Mouse (Mus musculus) forebrain, embryonic 10.5 days (tissue): ENCODE measurements around the gene Atxn7l3. TPM values are rescaled to one million over a fixed set of nuclear protein-coding genes. Genes with fewer than 3 reads are reported as not detected.

Source experiments
- DNase-seq: peaks from one replicate; pipeline ENCODE4 v3.0.0-alpha.2; 2017; ENCODE audit warnings: low spot score; ENCODE audit errors: extremely low spot score
- H3K27ac ChIP-seq: fragments of 300-500 bp; sonication (generic); 2 replicates; pipeline ENCODE4 v1.5.1; 2016; ENCODE audit warnings: mild to moderate bottlenecking
- H3K27me3 ChIP-seq: fragments of 300-500 bp; sonication (generic); 2 replicates; pipeline ENCODE4 v1.6.1; 2016; ENCODE audit warnings: mild to moderate bottlenecking; ENCODE audit not compliant: poor library complexity, severe bottlenecking
- H3K36me3 ChIP-seq: fragments of 300-500 bp; sonication (generic); replicated peaks from 2 replicates; pipeline ENCODE4 v1.6.1; 2016; ENCODE audit warnings: mild to moderate bottlenecking, moderate library complexity
- H3K4me1 ChIP-seq: fragments of 300-500 bp; sonication (generic); 2 replicates; pipeline ENCODE4 v1.6.1; 2016
- H3K4me3 ChIP-seq: fragments of 300-500 bp; sonication (generic); 2 replicates; pipeline ENCODE4 v1.5.1; 2016; ENCODE audit warnings: mild to moderate bottlenecking, moderate library complexity
- H3K9me3 ChIP-seq: fragments of 300-500 bp; sonication (generic); 2 replicates; pipeline ENCODE4 v1.6.1; 2016; ENCODE audit warnings: mild to moderate bottlenecking, moderate library complexity
- WGBS: fragments of 180-500 bp; shearing (Covaris S2); methylation state at CpG from one replicate; pipeline ENCODE4 v1.1.7; 2016; 5-methylcytosine and 5-hydroxymethylcytosine counted together
- polyA plus RNA-seq: library from polyadenylated mRNA; unstranded; fragments of >200 nt; fragmentation: Nextera tagmentation; extraction: Ambion mirVana; gene quantifications from 2 replicates; pipeline ENCODE4 v1.2.1, GENCODE M21; 2016

Atxn7l3 gene
- polyA plus RNA-seq, 1 experiment from 2014 or later = 15.6 TPM

- DNase-seq = peak; percentile 80
- H3K9me3 ChIP-seq = no peaks in the 10 kb centered on the region
- WGBS = under 1% methylated on average over 76 of the region's 80 CpGs
Observed at GRCm38 (mm10) chr11:102316572-102317297, 20.3 kb upstream of the Atxn7l3 start.

DNA sequence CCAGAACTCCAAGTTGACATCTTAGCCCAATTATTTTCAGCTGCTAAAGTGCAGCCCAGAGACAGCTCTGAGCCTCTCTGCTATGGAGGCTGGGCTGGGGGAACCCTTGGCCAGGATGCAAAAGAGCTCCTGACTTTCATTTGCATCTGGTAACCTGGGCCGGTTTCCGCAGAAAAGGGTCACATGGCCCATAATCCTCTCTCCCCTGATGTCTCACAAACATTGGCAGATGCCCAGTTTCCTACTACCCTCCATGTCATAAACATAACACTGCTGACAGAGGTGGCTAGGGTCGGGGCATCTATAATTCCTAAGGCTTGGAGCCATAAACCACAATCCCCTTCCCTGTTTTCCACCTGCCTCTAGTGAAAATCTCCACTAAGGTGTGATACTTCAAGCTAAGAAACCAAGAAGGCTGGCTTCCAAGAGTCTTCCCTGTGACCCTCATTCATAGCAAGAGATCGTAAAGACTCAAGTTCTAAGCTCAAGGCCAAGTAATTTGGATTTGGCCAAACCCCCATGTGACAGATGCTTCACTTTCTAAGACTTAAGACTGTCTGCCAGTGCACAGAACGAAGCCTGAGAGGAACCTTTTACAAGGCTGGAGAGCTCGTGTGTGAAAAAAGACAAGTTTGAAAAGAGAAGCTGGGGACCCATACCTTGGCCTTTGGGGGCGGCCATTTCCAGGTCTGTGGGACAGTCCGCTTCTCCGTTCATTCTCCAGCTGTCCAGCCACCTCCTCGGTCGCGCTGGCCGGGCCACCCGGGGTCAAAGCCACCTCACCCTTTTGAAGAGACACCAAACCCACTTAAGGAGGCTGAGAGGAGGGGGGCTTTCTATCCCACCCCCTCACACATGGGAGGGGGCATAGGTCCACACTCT lies 19.5 kb upstream of the Atxn7l3 start:
- no peak for DNase-seq
- Histone ChIP-seq H3K27ac (peak overlapping the region; percentile 100), H3K4me1 (peaks cover 58% of the 10 kb centered on the region), H3K36me3 (peaks cover 48% of the 10 kb centered on the region), H3K4me3 (peak overlapping the region; percentile 100), H3K9me3 (no peaks in the 10 kb centered on the region), H3K27me3 (no peaks in the 10 kb centered on the region)
- WGBS = 18% methylated on average over 14 of the region's 14 CpGs

More at GRCm38 (mm10) chr11:102316572-102317297, 20.3 kb upstream of the Atxn7l3 start:
- peak overlapping the region; percentile 100 for H3K27ac ChIP-seq
- peaks cover 50% of the 10 kb centered on the region for H3K4me1 ChIP-seq
- no peaks in the 10 kb centered on the region for H3K27me3 ChIP-seq
- H3K4me3 ChIP-seq = peak overlapping the region; percentile 100
- H3K36me3 ChIP-seq = peaks cover 40% of the 10 kb centered on the region

DNA sequence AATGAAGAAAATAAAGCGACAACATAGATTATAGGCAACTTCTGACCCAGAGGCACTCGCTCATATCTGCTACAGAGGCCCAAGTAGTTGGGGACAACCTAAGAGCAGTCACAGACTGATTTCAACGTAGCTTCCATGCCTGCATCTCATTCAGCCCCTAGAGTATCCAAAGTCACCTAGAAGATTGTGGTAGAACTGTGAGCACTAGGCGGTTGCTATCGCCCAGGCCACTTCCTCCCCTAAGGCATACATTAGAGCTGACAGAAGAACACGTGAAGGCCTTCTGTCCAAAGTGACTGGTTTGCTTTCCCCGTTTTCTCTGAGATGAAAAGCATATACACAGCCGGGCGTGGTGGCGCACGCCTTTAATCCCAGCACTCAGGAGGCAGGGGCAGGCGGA lies 17.9 kb upstream of the Atxn7l3 start:
- Histone ChIP-seq H3K9me3 (no peaks in the 10 kb centered on the region), H3K27ac (no peak overlapping the region), H3K27me3 (no peaks in the 10 kb centered on the region), H3K4me3 (no peak overlapping the region), H3K4me1 (peaks cover 60% of the 10 kb centered on the region), H3K36me3 (peaks cover 64% of the 10 kb centered on the region)
- WGBS = 89% methylated on average over 12 of the region's 12 CpGs
- DNase-seq = no peak

- Histone ChIP-seq H3K9me3 (no peaks in the 10 kb centered on the region), H3K36me3 (peaks cover 80% of the 10 kb centered on the region), H3K4me3 (no peak overlapping the region), H3K27me3 (no peaks in the 10 kb centered on the region), H3K4me1 (peaks cover 70% of the 10 kb centered on the region), H3K27ac (no peak overlapping the region)
- no peak for DNase-seq
- 86% methylated on average over 6 of the region's 6 CpGs for WGBS
Observed at GRCm38 (mm10) chr11:102312586-102312985, 16.2 kb upstream of the Atxn7l3 start.

GRCm38 (mm10) chr11:102311966-102312365 lies 15.5 kb upstream of the Atxn7l3 start:
- H3K27me3 ChIP-seq = no peaks in the 10 kb centered on the region
- WGBS = 80% methylated on average over 4 of the region's 4 CpGs
- peaks cover 70% of the 10 kb centered on the region for H3K4me1 ChIP-seq
- H3K36me3 ChIP-seq = peaks cover 86% of the 10 kb centered on the region
- H3K9me3 ChIP-seq = no peaks in the 10 kb centered on the region
- H3K27ac ChIP-seq = no peak overlapping the region
- H3K4me3 ChIP-seq = no peak overlapping the region
- DNase-seq = no peak

DNA sequence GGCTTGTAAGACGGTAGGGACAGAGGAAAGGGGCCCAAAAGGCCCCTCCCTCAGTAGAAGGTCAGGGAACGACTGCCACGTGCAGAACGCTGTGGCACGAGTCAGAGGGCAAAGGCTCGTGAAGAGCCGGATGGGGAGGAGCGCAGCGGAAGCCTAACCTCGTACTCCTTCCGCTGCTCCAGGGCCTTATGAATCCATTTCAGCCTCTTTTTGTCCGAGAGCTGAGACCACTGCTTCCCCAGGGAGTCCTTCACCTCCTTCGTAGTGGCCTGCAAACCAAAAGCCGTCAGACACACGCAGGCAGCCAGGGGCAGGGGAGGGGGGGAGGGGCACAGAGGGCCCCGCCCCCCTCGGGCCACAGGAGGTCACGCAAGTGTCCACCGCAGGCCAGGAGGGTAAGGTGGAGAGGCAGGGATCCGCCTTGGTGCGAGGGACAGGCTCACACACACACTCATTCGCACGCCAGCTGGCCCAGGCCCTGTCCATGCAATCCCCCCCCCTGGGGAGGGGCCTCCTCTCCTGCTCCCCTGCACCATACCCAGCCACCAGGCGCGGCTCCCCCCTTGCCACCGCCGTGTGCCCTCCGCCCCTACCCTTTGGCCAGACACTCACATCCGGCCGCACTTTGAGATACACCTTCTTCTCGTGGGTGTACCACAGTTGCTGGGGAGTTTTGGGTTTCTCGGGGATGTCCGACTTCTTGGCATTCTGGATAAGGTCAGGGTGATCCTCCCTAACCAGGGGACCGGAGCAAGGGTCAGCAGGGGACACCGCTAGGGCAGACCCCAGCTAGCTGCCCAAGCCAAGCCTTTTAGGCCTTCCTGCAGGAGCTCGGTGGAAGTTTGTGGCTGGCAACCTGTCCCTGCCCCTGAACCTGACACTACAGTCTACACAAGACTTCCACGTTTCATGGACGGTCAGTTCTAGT lies 14.6 kb upstream of the Atxn7l3 start:
- Histone ChIP-seq H3K4me3 (peak overlapping the region; percentile 54), H3K27ac (peak overlapping the region; percentile 65; the same call in 1 of the 2 replicates), H3K9me3 (no peaks in the 10 kb centered on the region), H3K4me1 (peaks cover 66% of the 10 kb centered on the region), H3K36me3 (peaks cover 96% of the 10 kb centered on the region), H3K27me3 (no peaks in the 10 kb centered on the region)
- no peak for DNase-seq
- 43% methylated on average over 38 of the region's 38 CpGs for WGBS

- Histone ChIP-seq H3K9me3 (no peaks in the 10 kb centered on the region), H3K36me3 (peaks cover 98% of the 10 kb centered on the region), H3K4me3 (peak overlapping the region; percentile 54), H3K27me3 (no peaks in the 10 kb centered on the region), H3K4me1 (peaks cover 62% of the 10 kb centered on the region), H3K27ac (peak overlapping the region; percentile 81)
- 88% methylated on average over 22 of the region's 22 CpGs for WGBS
- no peak for DNase-seq
Observed at GRCm38 (mm10) chr11:102309821-102310617, 13.6 kb upstream of the Atxn7l3 start.

- Histone ChIP-seq H3K27ac (peak overlapping the region; percentile 81), H3K27me3 (no peaks in the 10 kb centered on the region), H3K9me3 (no peaks in the 10 kb centered on the region), H3K4me1 (peaks cover 59% of the 10 kb centered on the region), H3K4me3 (peak overlapping the region; percentile 54), H3K36me3 (peaks cover 91% of the 10 kb centered on the region)
- WGBS = 2% methylated on average over 27 of the region's 27 CpGs
- peak; percentile 98 for DNase-seq
Observed at GRCm38 (mm10) chr11:102308979-102309378, 12.5 kb upstream of the Atxn7l3 start.

- no peak for DNase-seq
- Histone ChIP-seq H3K36me3 (peaks cover 82% of the 10 kb centered on the region), H3K27ac (no peak overlapping the region), H3K4me3 (no peak overlapping the region), H3K9me3 (no peaks in the 10 kb centered on the region), H3K27me3 (no peaks in the 10 kb centered on the region), H3K4me1 (peaks cover 56% of the 10 kb centered on the region)
- 78% methylated on average over 9 of the region's 9 CpGs for WGBS
Observed at GRCm38 (mm10) chr11:102308104-102308503, 11.7 kb upstream of the Atxn7l3 start.

GRCm38 (mm10) chr11:102305359-102305758 lies 8.9 kb upstream of the Atxn7l3 start:
- Histone ChIP-seq H3K4me3 (no peak overlapping the region), H3K27ac (no peak overlapping the region), H3K9me3 (no peaks in the 10 kb centered on the region), H3K27me3 (no peaks in the 10 kb centered on the region), H3K4me1 (peaks cover 32% of the 10 kb centered on the region), H3K36me3 (peaks cover 55% of the 10 kb centered on the region)
- WGBS = 68% methylated on average over 3 of the region's 3 CpGs
- no peak for DNase-seq

DNA sequence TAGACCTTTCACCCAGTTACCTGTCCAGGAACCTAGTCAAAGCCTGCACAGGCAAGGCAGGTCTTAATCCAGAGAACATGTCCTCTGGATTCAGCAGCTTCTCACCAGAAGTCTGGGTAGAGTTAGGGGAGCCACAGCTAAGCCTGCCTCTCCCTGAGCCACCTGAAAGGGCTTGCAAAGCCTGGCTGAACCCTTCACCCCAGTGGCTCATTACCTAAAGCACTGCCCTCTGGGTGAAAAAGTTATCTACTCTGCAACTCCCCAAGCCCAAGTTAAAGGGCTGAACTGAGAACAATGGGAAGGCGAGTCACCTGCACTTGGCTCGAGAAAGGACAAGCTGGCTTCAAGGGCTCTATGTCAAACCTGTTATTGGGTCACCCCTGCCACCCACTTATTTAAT lies 7.7 kb upstream of the Atxn7l3 start:
- WGBS = 43% methylated on average over 2 of the region's 2 CpGs
- no peak for DNase-seq
- Histone ChIP-seq H3K4me3 (no peak overlapping the region), H3K27me3 (no peaks in the 10 kb centered on the region), H3K27ac (no peak overlapping the region), H3K9me3 (no peaks in the 10 kb centered on the region), H3K36me3 (peaks cover 43% of the 10 kb centered on the region), H3K4me1 (peaks cover 23% of the 10 kb centered on the region)
